Mouse (Mus musculus) gastrocnemius, postnatal 10 days (tissue): ENCODE data around the gene Myom3. TPM values are rescaled to one million over a fixed set of nuclear protein-coding genes. Genes with fewer than 3 reads are reported as not detected.
A peak's percentile ranks its signal among the peaks of the same experiment; 100 is the strongest.

Experiments
- DNase-seq: peaks from one replicate; pipeline ENCODE4 v3.0.0; 2021; ENCODE audit warnings: mixed read lengths
- total RNA-seq, 2 experiments: library from RNA; stranded (reverse); gene quantifications; 2 replicates each; pipeline ENCODE4 v1.2.3; 2021

Myom3 gene
- total RNA-seq, 2 experiments from 2014 or later: 47.8 to 59.7 TPM

DNA sequence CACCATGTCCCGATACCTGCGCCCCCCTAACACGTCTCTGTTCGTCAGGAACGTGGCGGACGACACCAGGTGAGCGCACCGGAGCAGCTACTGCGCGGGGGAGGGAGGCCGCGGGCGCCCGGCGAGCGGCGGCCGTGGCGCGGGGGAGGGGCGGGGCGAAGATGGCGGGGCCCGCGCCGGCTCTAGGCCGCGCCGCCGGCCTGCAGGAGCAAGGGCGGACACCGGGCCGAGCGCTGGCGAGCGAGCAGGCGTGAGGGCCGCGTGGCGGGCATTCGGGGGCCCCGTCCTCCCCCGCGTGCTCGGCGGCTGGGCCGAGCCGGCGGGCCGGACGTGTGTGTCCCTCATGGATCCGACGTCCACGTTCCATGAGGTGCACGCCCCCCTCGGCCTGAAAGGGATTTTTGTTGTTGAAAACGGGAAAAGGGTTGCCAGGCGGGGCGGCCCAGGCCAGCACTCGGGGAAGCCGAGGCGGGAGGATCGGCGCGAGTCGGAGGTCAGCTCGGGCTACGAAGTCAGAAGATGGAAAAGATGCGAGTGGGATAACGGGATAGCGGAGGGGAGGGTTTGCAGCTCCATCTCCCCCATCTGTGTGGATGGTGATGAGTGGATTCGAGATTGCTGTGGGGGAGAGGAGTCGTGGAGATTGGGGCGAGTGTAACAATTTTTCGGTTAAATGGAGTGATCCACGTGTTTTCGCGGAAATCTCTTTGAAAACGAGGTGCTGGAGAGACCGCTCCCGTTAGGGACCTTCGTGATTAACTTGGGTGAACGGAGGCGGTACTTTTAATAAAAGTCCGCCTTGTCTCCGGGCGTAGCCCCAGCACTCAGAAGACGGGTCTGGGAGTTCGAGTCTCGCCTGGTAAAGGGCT is 96.9 kb downstream of the Myom3 start:
- peak; percentile 69 for DNase-seq

DNA sequence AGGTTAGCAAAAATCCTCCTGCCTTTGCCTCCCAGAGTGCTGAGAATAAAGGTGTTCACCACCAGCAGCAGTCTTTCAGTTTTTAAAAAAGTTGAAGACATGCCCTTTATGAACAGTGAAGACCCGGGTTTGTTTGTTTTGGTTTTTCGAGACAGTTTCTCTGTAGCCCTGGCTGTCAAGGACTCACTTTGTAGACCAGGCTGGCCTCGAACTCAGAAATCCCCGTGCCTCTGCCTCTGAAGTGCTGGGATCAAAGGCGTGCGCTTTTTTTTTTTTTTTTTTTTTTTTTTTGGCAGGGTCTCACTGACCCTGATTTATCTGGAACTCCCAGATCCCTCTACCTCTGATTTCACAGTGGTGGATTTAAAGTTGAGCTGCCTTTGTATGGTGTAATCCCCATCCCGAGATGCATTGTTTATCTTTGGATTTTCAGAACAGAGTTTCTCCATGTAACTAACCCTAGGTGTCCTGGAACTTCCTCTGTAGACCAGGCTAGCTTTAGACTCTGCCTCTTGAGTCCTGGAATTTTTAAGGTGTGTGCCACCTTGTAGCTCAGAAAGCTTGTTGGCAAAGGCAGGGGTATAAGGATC is 98.2 kb downstream of the Myom3 start:
- no peak for DNase-seq

Other genes starting within 250 kb of the Myom3 start
- under 1 TPM; 0.18 to 0.26 TPM for gene Grhl3, start 186.1 kb upstream of the Myom3 start, total RNA-seq
- gene Ifnlr1, start 73.4 kb upstream of the Myom3 start, total RNA-seq: under 1 TPM; 0.21 to 0.23 TPM
- under 1 TPM; 0.09 to 0.23 TPM for gene Il22ra1, start 31.5 kb upstream of the Myom3 start, total RNA-seq
- 10 to 100 TPM; 47.2 to 59.0 TPM for gene Srsf10, start 96.0 kb downstream of the Myom3 start, total RNA-seq
- 10 to 100 TPM; 59.0 to 71.8 TPM for gene Pnrc2, start 114.1 kb downstream of the Myom3 start, total RNA-seq
- gene Cnr2, start 135.7 kb downstream of the Myom3 start, total RNA-seq: under 1 TPM; 0.75 to 0.95 TPM
- gene Fuca1, start 161.0 kb downstream of the Myom3 start, total RNA-seq: 10 to 100 TPM; 36.1 to 41.4 TPM
- 10 to 100 TPM; 43.7 to 49.2 TPM for gene Hmgcl, start 186.7 kb downstream of the Myom3 start, total RNA-seq
- gene Gale, start 204.0 kb downstream of the Myom3 start, total RNA-seq: 1 to 10 TPM; 2.8 to 4.0 TPM
- gene Lypla2, start 212.9 kb downstream of the Myom3 start, total RNA-seq: 10 to 100 TPM; 31.4 to 35.0 TPM
- 10 to 100 TPM; 22.0 to 23.5 TPM for gene Pithd1, start 227.5 kb downstream of the Myom3 start, total RNA-seq